Mouse (Mus musculus) neutrophil, adult 59 days (primary cell): ENCODE results near the gene Srcin1. TPM values are rescaled to one million over a fixed set of nuclear protein-coding genes. Genes with fewer than 3 reads are reported as not detected.

Source experiments
- total RNA-seq, 2 experiments: library from RNA; stranded (reverse); gene quantifications; 1 replicate in 1 of 2; 2 replicates in 1 of 2; pipeline ENCODE4 v1.2.4; 2023

Srcin1 gene
- total RNA-seq = not detected

DNA sequence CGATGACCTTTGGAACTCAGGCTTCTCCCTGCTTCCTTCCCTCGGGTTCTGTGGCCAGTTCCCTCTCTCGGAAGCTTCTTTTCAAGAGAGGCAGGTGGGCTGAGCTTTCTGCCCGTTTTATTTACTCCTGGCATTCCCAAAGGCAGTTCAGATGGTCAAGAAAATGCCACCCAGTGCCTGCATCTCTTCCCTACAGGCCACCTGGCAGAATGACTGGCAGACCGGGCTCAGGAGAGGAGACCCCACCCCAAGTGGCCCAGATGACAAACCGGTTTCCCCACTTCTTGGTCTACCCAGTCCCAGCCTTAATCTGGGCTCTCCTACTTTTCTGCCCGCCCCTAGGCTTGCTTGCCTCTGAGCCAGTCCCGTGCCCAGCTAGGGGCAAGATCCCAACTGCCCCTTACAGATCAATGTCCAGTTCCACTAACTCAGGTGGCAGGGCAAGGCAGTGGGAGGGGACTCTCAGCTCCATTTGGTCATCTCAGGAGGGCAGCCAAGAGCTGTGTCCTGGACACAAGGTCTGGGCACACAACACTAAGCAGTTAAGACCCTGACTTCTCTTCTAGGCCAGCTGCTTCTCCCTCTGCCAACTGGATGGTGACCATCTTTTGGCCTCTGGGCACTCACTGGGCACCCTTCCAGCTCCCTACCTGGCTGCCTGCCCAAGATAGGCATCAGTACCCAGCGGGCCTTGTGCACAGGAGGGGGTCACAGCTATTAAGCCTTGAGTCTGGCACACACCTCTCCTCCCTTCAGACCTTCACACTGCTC is at the start of gene Srcin1:
Gene Srcin1 (minus strand): TSS at position 51 of the 771 bp plus-strand sequence.

DNA sequence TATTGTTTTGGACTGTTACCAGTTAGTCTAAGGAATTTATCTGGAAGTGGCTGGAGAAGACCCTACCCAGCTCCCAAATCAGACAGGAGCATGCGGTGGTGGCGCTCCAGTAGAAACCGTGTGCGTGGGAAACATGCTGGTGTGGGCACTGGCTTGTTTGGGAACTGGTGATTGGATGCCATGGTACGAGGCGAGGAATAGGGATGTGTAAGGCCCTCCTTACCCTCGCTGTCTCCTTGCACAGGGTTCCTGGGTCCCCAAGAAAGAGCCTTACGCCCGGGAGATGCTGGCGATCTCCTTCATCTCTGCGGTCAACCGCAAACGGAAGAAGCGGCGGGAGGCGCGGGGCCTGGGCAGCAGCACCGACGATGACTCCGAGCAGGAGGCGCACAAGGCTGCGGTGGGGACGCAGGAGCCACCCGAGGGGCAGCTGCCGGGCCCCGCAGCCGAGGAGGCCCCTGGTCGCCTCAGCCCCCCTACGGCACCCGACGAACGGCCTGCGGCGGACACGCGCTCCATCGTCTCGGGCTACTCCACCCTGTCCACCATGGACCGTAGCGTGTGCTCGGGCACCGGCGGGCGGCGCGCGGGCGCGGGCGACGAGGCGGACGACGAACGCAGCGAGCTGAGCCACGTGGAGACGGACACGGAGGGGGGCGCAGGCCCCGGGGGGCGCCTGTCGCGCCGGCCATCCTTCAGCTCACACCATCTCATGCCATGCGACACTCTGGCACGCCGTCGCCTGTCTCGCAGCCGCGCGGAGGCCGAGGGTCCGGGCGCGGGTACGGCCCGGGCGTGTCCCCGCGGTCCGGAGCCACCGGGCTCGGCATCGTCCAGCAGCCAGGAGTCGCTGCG is 75.9 kb downstream of the Srcin1 start, which contains the start of gene 4933428G20Rik:
Gene 4933428G20Rik (minus strand): TSS at position 476 of the 855 bp plus-strand sequence.

Other genes with a start within 250 kb of the Srcin1 start
- gene Gpr179, start 224.1 kb downstream of the Srcin1 start, total RNA-seq = under 1 TPM in 1 of 2 experiments, not detected in 1; 0.04 TPM
- gene Socs7, start 213.6 kb downstream of the Srcin1 start, total RNA-seq = 1 to 10 TPM; 8.6 to 9.3 TPM
- gene Arhgap23, start 160.7 kb downstream of the Srcin1 start, total RNA-seq = 10 to 100 TPM; 27.6 to 38.6 TPM
- not detected for gene 4933428G20Rik, start 75.8 kb downstream of the Srcin1 start, total RNA-seq
- gene Epop, start 53.5 kb upstream of the Srcin1 start, total RNA-seq = under 1 TPM; 0.78 to 0.84 TPM
- 1 to 10 TPM; 6.8 to 7.6 TPM for gene Mllt6, start 87.2 kb upstream of the Srcin1 start, total RNA-seq
- gene Cisd3, start 109.6 kb upstream of the Srcin1 start, total RNA-seq = 1 to 10 TPM; 4.9 to 6.8 TPM
- 1 to 10 TPM; 1.4 to 2.1 TPM for gene Pcgf2, start 124.3 kb upstream of the Srcin1 start, total RNA-seq
- 100 to 1,000 TPM; 129 to 142 TPM for gene Psmb3, start 127.2 kb upstream of the Srcin1 start, total RNA-seq
- 10 to 100 TPM; 27.6 to 31.9 TPM for gene Pip4k2b, start 168.5 kb upstream of the Srcin1 start, total RNA-seq
- 10 to 100 TPM; 46.2 to 49.5 TPM for gene Cwc25, start 190.4 kb upstream of the Srcin1 start, total RNA-seq
- under 1 TPM in 1 of 2 experiments, not detected in 1; 0.66 TPM for gene 1700001P01Rik, start 199.7 kb upstream of the Srcin1 start, total RNA-seq
- 100 to 1,000 TPM; 575 to 596 TPM for gene Rpl23, start 206.3 kb upstream of the Srcin1 start, total RNA-seq
- 100 to 1,000 TPM; 354 to 359 TPM for gene Lasp1, start 222.8 kb upstream of the Srcin1 start, total RNA-seq